Mouse (Mus musculus): ENCODE measurements around the gene Apeh.
A peak's percentile ranks its signal among the peaks of the same experiment; 100 is the strongest.

The Apeh gene

DNA sequence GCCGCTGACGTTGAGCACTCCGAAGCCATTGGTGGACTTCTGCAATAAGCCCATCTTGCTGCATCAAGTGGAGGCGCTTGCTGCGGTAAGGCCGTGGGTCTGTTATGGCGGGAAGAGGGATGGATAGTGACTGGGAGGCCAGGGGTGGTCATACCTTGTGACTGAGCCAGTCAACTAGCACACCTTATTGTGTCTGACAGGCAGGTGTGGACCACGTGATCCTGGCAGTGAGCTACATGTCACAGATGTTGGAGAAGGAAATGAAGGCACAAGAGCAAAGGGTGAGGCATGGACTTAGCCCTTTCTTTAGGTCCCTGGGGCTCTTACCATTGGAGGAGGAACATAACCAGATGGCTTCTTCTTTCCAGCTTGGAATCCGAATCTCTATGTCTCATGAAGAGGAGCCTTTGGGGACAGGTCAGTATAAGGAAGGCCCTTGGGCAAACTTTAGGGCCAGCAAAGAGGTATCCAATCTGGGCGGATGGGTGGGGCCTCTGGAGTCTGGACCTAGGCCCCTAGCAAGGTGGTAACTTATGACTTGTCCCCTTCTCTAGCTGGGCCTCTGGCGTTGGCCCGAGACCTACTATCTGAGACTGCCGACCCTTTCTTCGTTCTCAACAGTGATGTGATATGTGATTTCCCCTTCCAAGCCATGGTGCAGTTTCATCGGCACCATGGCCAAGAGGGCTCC, 44.7 kb downstream of the Apeh start:
- no peak for DNase-seq

DNA sequence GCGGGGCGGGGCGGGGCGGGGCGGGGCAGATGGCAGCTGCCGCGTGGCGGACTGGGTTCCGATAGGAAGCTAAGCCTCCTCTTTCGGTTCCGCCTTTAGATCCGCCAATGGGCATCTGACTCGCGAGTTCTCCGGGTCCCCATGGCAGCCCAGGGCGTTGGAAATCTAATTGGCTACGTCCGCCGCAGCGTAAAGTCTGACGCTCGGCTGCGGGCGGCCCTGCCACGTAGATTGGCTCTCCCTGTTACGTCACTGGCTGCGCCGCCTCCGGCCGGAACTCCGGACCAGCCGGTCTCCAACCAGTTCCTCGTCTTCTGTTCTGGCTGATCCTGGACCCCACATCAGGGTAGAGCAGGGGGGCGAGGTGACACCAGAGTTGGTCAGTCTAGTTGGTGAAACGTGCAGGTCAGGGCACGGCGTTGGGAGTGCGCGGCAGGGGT, 45.4 kb downstream of the Apeh start, which contains the start of gene Gmppb:
Gene Gmppb (plus strand): TSS at position 227 of the 440 bp plus-strand sequence.
- peak; percentile 98 for DNase-seq

DNA sequence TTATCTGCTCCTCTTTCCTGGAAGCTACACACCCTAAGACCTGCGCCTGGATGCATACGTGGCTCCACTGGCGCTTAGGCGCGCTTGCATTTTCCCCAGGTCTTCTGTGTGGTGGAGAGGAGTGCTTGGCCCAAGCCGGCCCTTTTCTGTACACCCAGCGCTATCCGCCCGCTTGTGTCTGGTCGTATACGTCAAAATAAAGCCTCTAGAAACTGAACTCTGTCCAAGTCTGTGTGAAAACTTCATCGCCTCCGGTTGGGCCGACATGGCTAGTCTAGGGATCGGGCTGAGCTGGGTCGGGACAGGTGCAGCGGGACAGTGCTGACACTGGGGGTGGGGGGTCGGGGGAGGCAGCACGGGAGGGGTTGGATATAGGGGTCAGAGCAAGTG, 45.8 kb downstream of the Apeh start:
- no peak for DNase-seq

DNA sequence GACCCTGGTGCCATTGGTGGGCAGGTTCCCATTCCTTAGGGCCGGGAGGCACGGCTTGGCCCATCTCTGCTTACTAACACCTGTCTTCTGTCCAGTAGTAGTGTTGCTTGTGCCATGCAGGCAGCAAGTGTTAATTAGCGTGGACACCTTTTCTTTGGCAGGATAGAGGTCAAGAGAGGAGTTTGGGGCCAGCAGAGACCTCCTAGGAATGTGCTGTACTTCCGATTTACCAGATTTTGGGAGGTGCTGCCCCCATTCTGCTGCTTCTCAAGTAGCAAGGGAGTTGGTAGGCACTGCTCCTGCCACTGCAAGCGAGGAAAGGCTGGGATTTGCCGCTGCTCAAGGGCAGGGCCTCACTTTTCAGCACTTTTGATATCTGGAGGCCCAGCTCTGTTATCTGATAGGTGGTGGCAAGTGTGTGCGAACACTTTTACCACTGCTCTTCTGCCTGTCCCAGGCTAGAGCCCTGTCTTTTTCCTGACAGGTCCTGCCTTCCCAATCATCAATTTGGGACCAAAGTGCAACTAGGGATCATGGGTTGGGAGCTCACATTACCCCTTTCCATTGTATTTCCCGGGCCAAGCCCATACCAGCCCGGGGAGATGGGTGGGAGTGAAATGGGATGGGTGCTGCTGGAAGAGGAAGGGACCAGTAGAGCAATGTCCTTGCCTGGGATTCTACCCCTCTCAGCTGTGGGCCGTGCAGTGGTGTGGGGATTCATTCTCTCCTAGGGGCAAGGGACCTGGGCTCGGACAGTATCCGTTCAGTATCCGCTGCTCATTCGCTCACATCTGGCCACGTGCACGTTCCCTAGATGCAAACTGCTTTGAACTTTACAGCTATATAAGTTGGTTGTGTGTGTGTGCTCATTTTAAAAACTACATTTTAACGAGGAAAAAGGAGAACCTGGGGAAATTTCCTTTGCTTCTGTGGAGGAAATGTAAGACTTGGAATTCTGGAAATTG, 46.5 kb downstream of the Apeh start:
- DNase-seq = no peak

DNA sequence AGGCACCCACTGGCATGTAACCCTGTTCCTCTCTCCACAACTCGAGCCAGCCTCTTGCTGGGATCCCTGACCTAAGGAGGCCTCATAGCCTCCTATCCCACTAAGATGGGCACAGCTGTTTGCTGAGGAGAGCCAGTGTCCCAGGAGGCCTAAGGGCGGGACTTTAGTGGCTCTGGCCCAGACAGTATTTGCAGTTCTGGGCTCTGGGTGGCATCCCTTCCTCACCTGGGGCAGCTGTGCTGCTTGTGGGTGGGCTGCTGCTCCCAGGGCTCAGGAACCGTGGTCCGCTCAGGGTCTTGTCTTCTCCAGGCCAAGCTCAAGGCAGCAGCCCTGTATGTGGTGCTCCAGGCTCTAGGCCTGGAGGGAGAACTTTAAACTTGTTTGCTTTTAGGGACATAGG, 47.8 kb downstream of the Apeh start:
- DNase-seq = no peak

GRCm38 (mm10) chr9:108044751-108045492, 49.5 kb downstream of the Apeh start:
- DNase-seq = no peak
